Mouse (Mus musculus) layer of hippocampus, adult 2 months (tissue): ENCODE measurements at regions not wholly inside any gene's neighbourhood (a gene's known extent, or its start where the extent isn't known, plus 50 kb on each side); places are given as distances from the start of the nearest gene placed in this dataset.
"Not testable (repeated sequence)": the region's sequence is repeated elsewhere in the genome, so short reads cannot be mapped to it uniquely, and the experiment has no call there.

Experiments used
- DNase-seq, 2 experiments: peaks; one replicate each; pipeline ENCODE4 v3.0.0; 2022; ENCODE audit warnings: low spot score in 2 of 2
- H3K27ac ChIP-seq: fragments of 200-600 bp; 2 replicates; pipeline ENCODE4 v1.8.1; 2022
- H3K4me3 ChIP-seq: fragments of 200-600 bp; 2 replicates; pipeline ENCODE4 v1.8.1; 2022; ENCODE audit warnings: mild to moderate bottlenecking
- CTCF ChIP-seq: fragments of 200-600 bp; conservative IDR thresholded peaks from 2 replicates; pipeline ENCODE4 v1.8.1; 2022; ENCODE audit warnings: antibody characterized with exemption, mild to moderate bottlenecking, moderate library complexity

GRCm38 (mm10) chr6:37618990-37619389, 89.0 kb downstream of the Akr1d1 start:
- Histone ChIP-seq H3K27ac (no peak overlapping the region), H3K4me3 (no peak overlapping the region)
- no peak for TF ChIP-seq CTCF
- DNase-seq, result no peak

- no peak overlapping the region for H3K27ac ChIP-seq
- no peak overlapping the region for H3K4me3 ChIP-seq
- no peak for DNase-seq
- no peak for TF ChIP-seq CTCF
Observed at GRCm38 (mm10) chr6:37621364-37622029, 91.5 kb downstream of the Akr1d1 start.

- no peak for TF ChIP-seq CTCF
- H3K4me3 ChIP-seq, result no peak overlapping the region
- DNase-seq, result no peak
- no peak overlapping the region for H3K27ac ChIP-seq
Observed at GRCm38 (mm10) chr6:37622273-37622672, 92.3 kb downstream of the Akr1d1 start.

GRCm38 (mm10) chr6:37627206-37627605, 97.2 kb downstream of the Akr1d1 start:
- H3K27ac ChIP-seq, result no peak overlapping the region
- TF ChIP-seq CTCF, result no peak
- H3K4me3 ChIP-seq, result no peak overlapping the region
- DNase-seq, result no peak

GRCm38 (mm10) chr6:37633948-37634347, 104.0 kb downstream of the Akr1d1 start:
- Histone ChIP-seq H3K27ac (no peak overlapping the region), H3K4me3 (no peak overlapping the region)
- no peak for DNase-seq
- TF ChIP-seq CTCF, result no peak

GRCm38 (mm10) chr6:37642066-37642465, 112.1 kb downstream of the Akr1d1 start:
- no peak overlapping the region for H3K4me3 ChIP-seq
- H3K27ac ChIP-seq, result no peak overlapping the region
- peak; percentile 39 for TF ChIP-seq CTCF
- DNase-seq, result no peak

- H3K27ac ChIP-seq, result no peak overlapping the region
- no peak for DNase-seq
- no peak overlapping the region for H3K4me3 ChIP-seq
- no peak for TF ChIP-seq CTCF
Observed at GRCm38 (mm10) chr6:37642701-37643121, 112.7 kb downstream of the Akr1d1 start.

- H3K4me3 ChIP-seq, result no peak overlapping the region
- H3K27ac ChIP-seq, result no peak overlapping the region
- no peak for TF ChIP-seq CTCF
- DNase-seq, result no peak
Observed at GRCm38 (mm10) chr6:37643176-37643575, 113.2 kb downstream of the Akr1d1 start.

GRCm38 (mm10) chr6:37643718-37644117, 113.7 kb downstream of the Akr1d1 start:
- H3K4me3 ChIP-seq, result no peak overlapping the region
- DNase-seq, result no peak
- TF ChIP-seq CTCF, result no peak
- H3K27ac ChIP-seq, result no peak overlapping the region

- Histone ChIP-seq H3K4me3 (no peak overlapping the region), H3K27ac (no peak overlapping the region)
- no peak for TF ChIP-seq CTCF
- DNase-seq, result no peak
Observed at GRCm38 (mm10) chr6:37645551-37645950, 115.6 kb downstream of the Akr1d1 start.

- not testable (repeated sequence) for DNase-seq, H3K4me3 ChIP-seq, H3K27ac ChIP-seq
Observed at GRCm38 (mm10) chr6:37657300-37657699, 127.3 kb downstream of the Akr1d1 start.

GRCm38 (mm10) chr6:37658021-37658650, 128.2 kb downstream of the Akr1d1 start:
- Histone ChIP-seq H3K4me3 (no peak overlapping the region), H3K27ac (no peak overlapping the region)
- peak in 1 of 2 experiments; percentile 23 for DNase-seq
- TF ChIP-seq CTCF, result no peak

- Histone ChIP-seq H3K4me3 (no peak overlapping the region), H3K27ac (peak overlapping the region; percentile 32; the same call in 1 of the 2 replicates)
- DNase-seq, result peak; percentile 7 to 18
- no peak for TF ChIP-seq CTCF
Observed at GRCm38 (mm10) chr6:37662747-37663146, 132.8 kb downstream of the Akr1d1 start.

GRCm38 (mm10) chr6:37665576-37665975, 135.6 kb downstream of the Akr1d1 start:
- H3K4me3 ChIP-seq, result no peak overlapping the region
- TF ChIP-seq CTCF, result no peak
- no peak overlapping the region for H3K27ac ChIP-seq
- no peak for DNase-seq
